Mouse (Mus musculus) common myeloid progenitor, adult 5-6 weeks (primary cell): ENCODE results near the gene Kdelr2. TPM values are rescaled to one million over a fixed set of nuclear protein-coding genes. Genes with fewer than 3 reads are reported as not detected.

Source experiments
- ATAC-seq: replicated peaks from 2 replicates; pipeline ENCODE4 v1.8.0; 2016; ENCODE audit warnings: low read depth, mild to moderate bottlenecking, moderate TSS enrichment, inconsistent platforms; ENCODE audit not compliant: poor library complexity, severe bottlenecking
- total RNA-seq: library from RNA; stranded (forward); fragments of 200-1000, 187-1606 nt; gene quantifications from 2 replicates; pipeline ENCODE4 v1.2.3, GENCODE M21; 2017

Gene Kdelr2
- total RNA-seq, 1 experiment from 2014 or later = 75.4 TPM

DNA sequence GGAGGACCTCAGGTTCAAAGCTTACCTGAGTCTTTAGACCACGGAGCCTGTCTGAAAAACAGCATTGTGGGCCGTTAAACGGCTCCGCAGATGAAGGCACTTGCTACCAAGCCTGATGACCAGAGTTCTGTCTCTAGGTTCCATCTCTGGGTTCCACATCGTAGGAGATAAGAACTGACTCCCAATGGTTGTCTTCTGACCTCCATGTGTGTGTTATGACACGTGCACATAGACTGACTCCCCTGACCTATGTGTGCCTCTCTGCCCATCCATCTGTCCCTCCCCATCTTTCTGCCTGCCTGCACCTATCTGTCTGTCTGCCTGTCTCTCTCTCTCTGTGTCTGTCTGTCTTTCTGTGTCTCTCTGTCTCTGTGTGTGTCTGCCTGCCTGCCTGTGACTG, 64.3 kb downstream of the Kdelr2 start:
- ATAC-seq = no peak

- ATAC-seq = no peak
These were observed 66.0 kb downstream of the Kdelr2 start for GRCm38 (mm10) chr5:143469628-143470027.

DNA sequence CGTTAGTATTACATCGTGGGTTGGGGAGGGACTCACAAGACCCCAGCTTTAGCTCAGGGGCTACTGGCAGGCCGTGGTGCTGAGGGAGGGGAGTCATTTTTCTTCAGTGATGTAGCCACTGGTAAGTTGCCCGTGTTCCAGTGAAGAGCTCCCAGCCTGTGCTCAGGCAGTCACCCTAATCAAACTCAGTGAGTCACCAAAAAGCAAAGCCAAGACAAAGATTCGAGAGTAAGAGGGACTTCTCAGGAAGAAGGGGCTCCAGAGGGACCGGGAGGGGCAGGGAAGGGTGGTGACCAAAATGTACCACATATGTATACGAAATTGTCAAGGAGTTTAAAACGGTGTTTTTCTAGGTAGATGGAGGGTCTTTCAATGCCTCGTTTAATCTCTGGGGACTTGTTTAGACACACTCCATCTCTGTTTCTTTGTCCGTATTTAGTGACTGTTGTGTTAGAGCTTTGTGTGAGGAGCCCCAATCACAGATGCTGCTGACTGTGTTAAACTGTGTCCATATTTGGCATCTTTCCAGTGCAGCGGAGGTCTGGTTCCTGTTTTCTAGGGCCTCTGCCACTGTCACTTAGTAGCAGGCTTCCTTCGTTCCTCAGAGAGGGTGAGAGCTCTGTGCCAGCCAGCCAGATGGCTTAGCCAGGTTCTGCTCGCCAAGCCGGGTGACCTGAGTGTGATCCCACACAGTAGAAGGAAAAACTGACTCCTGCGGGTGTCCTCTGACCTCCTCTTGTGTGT, 67.0 kb downstream of the Kdelr2 start:
- peak; percentile 88 for ATAC-seq

GRCm38 (mm10) chr5:143471165-143471546, 67.5 kb downstream of the Kdelr2 start:
- peak; percentile 53 for ATAC-seq

Other genes with a start within 250 kb of the Kdelr2 start
- 4.8 and 8.4 TPM in 2 replicates for gene Rbak, start 223.1 kb upstream of the Kdelr2 start, total RNA-seq
- not detected in 2 replicates for gene Spdye4b, start 222.8 kb upstream of the Kdelr2 start, total RNA-seq
- not detected in 2 replicates for gene Spdye4a, start 176.9 kb upstream of the Kdelr2 start, total RNA-seq
- gene Zfp12, start 168.7 kb upstream of the Kdelr2 start, total RNA-seq = 17.9 and 24.4 TPM in 2 replicates
- gene Zfp316, start 133.8 kb upstream of the Kdelr2 start, total RNA-seq = 3.9 and 4.2 TPM in 2 replicates
- not detected in 2 replicates for gene Zfp853, start 110.2 kb upstream of the Kdelr2 start, total RNA-seq
- 13.7 and 22.0 TPM in 2 replicates for gene E130309D02Rik, start 88.5 kb upstream of the Kdelr2 start, total RNA-seq
- 35.8 and 36.3 TPM in 2 replicates for gene Zdhhc4, start 74.6 kb upstream of the Kdelr2 start, total RNA-seq
- not detected in 2 replicates for gene Grid2ip, start 46.5 kb upstream of the Kdelr2 start, total RNA-seq
- gene Daglb, start 60.7 kb downstream of the Kdelr2 start, total RNA-seq = 6.8 and 7.4 TPM in 2 replicates
- 113 and 129 TPM in 2 replicates for gene Rac1, start 124.2 kb downstream of the Kdelr2 start, total RNA-seq
- gene Cyth3, start 218.6 kb downstream of the Kdelr2 start, total RNA-seq = 33.3 and 36.0 TPM in 2 replicates